Mouse (Mus musculus) thymus, adult 2 months (tissue): Measurements from ENCODE around the gene Eid1.

Source experiments
- CTCF ChIP-seq: fragments of 200-500 bp; IDR thresholded peaks from 2 replicates; pipeline ENCODE4 v1.5.1; 2012; ENCODE audit warnings: mild to moderate bottlenecking, control low read depth, low read length, moderate library complexity, borderline replicate concordance; ENCODE audit not compliant: control insufficient read depth, poor library complexity, insufficient read depth; ENCODE audit errors: extremely low read depth
- POLR2A ChIP-seq: fragments of 200-500 bp; IDR thresholded peaks from 2 replicates; pipeline ENCODE4 v1.6.1; 2012; ENCODE audit warnings: mild to moderate bottlenecking, low read length, control low read depth, moderate library complexity; ENCODE audit not compliant: control insufficient read depth, poor library complexity, insufficient read depth; ENCODE audit errors: extremely low read depth

GRCm38 (mm10) chr2:125666668-125667067, 6.2 kb upstream of the Eid1 start:
- TF ChIP-seq CTCF (no peak), POLR2A (no peak)
